Mouse (Mus musculus): ENCODE measurements around the gene Pcnx3.
A peak's percentile ranks its signal among the peaks of the same experiment; 100 is the strongest.

Pcnx3 gene

DNA sequence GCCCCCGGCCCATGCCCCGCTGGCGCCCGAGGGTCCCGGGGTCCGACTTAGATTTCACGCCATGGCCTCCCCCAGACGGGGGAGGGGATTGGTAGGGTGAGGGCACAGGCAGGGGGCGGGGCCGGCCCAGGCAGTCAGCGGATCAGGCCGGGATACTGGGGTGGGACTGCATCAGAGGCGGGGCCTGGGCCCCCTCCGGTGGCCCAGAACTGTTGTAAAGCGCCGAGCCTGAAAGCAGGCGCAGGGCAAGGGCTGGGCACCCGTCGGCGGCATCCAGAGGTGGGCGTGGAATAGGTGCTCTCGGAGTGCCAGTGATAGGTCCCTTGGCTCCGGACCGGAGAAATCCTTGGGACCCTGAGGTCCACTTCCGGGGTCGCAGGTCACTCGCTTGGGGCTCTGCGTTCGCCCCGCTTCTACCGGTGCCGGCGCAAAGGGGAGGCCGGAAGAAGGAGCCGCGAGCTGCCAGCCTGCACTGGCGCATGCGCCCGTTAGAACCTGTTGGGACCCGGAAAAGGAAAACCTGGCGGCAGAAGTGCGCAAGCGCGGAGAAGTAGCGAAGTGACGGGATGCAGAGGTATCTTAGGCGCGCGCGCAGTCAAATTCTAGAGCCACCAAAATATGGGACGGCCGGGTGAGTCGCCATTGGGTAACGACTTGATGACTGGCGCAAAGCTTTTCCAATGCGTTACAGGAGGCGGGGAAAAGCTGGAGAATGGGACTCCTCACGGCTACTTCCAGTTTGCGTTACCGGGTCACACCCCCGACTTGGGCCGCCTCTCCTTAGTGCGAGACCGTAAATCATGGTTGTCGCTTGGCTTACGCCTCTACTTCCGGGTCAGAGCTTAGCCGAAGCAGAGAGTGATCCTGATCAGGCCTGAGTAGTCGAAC, at the start of gene Pcnx3, which contains the start of gene Map3k11:
Pcnx3 (minus strand) TSS at position 709 of the 888 bp plus-strand sequence.
Map3k11 (plus strand) TSS at position 543 of the 888 bp plus-strand sequence.
- peak; percentile 97 for DNase-seq (ENCODE audit: low read depth)

DNA sequence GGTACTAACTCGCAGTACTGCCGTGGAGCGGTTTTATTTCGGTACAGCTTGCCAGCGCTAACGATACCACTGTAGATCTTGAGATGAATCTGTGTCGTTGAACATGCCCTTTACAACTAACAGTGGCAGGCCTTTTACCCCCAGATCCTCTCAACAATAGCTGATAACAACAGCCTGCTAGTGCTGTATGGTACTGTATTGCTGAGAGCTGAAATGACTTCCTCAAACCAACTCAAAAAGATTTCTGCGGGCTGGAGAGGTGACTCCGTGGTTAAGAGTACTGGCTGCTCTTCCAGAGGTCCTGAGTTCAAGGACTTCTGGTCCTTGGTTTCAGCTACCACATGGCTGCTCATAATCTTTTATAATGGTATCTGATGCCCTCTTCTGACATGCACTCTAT, 45.6 kb upstream of the Pcnx3 start:
- DNase-seq (ENCODE audit: low read depth), result no peak

DNA sequence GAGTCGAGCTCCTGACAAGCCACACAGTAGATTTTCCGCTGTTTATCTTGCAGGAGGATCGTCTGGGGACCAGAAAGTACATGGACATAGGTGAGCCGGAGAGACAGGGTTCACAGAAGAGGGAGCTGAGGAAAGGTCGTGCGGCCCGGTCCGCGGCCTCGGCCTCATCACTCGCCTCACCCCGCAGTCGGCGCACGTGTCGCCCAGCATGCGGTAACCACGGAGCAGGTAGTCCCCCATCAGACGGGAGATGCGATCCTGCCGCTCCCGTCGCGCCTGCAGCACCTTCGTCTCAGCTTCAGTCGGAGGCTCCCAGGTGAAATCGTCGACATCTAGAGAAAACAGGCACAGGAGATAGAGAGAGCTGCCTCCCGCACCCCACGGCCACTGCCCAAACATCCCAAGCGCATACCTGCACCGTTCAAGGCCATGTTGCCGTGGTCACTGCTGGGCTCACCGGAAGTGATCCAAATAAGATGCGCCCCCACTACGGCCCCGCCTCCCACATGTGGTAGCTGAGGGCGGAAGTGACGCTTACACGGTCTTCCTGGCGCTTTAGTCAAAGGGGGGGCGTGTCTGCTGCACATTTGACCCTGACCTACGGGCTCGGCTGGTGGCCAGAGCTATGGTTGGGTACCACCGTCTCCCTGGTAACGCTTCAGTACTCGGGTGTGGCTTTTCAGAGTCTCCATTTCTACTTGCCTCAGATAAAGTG, 42.7 kb upstream of the Pcnx3 start:
- peak; percentile 90 for DNase-seq (ENCODE audit: low read depth)

DNA sequence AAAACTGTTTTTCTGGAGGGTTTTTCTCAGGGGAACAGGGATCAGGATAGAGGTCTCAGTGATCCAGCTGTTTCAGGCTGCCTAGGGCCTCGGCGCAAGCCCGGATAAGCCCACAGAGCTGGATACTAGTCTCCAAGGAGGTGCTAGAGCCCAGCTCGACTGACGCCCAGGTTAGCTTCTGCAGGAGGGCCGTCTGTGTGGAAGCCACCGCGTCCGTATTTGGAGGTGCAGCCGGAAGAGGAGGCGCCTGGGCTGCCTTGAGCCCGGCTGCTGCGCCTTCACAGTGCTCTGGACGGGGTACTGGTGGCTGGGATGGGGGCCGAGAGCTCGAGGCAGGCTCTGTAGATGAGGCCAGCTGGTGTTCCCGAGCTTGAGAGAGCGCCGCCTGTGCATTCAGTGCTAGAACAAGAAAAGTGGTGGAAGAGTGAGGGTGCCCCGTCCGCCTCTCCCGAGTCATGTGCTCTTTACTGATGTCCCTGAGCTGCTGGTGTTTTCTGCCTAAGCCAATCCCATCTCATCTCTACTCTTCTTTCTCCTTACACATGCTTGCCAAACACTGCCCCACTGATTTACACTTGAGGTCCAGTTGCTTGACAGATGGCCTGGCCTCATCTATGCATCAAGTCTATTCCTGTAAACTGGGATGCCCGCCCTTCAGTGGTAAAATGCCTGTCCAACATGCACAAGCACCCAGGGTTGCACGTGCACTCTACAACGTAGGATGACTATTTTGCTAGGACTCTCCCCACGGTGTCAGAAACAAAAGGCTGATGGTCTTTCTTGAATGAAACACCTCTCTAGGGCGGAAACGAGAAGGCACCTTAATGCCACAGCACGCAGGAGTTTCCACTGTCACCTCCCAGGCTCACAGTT, 41.8 kb upstream of the Pcnx3 start:
- DNase-seq (ENCODE audit: low read depth), result no peak

DNA sequence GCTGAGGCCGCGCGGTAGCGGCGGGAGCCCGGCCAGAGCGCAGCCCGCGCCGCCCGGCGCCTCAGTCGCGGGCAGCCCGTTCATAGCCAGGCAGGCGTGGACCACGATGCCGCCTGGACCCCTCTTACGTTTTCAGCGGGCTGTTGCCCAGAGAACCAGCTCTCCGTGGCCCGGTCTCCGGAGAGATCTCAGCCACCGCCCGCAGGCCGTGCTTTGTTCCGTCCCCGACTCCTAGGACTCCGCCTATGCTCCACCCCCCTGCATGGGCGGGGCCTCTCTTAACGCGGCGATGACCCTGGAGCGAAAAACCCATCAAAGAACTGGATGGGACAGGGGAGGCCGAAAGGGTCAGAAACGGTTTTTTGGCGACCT, 40.7 kb upstream of the Pcnx3 start, which contains the start of gene Fam89b:
Fam89b (minus strand) TSS at position 210 of the 372 bp plus-strand sequence.
- peak; percentile 85 for DNase-seq (ENCODE audit: low read depth)

DNA sequence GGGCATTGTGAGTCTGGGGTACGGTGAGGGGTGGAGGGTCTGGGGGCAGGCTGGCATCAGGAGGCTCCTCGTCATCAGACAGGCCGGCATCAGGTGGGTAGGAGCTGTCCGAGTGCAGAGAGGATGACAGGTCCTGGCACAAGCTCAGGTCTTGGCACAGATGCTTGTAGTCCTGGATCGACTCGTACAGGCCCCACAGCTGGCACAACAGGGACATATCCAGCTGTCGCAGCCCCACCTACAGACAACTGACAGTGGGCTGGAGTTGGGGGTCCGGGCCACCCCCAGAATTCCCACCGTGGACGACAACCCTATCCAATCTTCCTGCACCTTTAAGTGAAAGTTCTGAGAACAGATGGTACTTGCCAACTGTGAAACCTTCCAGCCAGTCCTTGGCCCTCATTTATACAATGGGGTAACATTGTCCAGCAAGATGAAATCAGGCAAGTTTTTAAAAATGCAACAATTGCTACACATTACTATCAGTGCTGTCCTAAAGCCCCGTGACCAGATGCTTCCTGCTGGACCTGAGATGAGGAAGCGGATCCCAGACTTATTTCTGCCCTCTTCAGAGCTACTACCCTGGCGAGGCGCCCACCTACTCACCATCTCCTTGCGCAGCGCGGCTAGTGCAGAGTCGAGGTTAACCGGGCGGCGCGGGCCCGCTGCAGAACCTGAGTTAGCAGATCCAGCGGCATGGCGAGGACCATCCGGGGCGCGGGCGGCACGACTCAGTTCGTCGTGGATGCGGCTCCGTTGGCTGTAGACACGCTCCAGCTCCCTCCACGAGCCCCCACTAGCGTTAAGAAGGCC, 40.1 kb upstream of the Pcnx3 start:
- DNase-seq (ENCODE audit: low read depth), result no peak

DNA sequence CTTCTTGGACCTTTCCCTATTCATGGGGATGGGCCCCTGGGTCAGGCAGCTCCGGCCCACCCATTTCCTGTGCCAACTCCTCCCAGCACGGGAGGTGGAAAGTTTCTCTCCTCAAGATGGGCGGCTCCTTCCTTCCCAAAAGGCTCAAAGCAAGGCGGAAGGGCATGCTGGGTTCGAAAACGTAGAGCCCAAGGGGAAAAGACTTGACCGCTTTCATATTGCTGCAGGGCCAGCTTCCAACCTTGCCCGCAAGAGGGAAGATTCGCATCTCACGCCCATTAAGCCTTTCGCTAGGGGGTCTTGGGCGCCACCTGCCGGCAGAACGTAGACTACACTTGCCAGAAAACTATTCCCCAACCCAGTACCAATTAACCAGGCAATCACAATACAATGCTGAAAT, 39.0 kb upstream of the Pcnx3 start:
- peak; percentile 81 for DNase-seq (ENCODE audit: low read depth)

DNA sequence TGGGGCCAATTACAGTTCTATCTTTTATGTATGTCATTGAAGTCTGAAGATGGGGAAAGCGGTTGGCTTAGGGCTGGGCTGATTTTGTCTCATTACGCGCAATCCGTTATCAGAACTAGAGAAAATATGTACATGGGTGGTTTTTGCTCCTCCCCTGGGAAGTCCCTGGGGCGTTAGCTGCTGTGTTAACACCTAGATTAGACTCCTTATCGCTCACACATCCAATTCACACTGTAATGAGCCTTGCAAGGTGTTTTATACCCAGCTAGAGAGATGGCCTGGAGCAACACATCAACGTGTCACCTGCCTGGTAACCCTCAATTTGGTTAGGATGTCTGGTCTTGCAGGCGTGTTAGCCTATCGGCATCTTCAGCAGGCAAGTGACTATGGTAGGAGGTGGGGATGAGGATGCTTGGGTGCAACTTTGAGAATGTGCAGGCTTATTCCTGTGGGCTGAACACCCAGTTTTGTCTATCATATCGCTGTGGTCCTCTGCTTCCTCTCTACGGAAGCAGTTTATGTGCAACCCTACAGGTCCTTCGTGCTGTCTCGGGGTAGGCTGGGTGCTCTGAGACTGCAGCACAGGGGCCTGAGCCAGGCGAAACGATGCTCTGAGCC, 38.4 kb upstream of the Pcnx3 start:
- DNase-seq (ENCODE audit: low read depth), result no peak

DNA sequence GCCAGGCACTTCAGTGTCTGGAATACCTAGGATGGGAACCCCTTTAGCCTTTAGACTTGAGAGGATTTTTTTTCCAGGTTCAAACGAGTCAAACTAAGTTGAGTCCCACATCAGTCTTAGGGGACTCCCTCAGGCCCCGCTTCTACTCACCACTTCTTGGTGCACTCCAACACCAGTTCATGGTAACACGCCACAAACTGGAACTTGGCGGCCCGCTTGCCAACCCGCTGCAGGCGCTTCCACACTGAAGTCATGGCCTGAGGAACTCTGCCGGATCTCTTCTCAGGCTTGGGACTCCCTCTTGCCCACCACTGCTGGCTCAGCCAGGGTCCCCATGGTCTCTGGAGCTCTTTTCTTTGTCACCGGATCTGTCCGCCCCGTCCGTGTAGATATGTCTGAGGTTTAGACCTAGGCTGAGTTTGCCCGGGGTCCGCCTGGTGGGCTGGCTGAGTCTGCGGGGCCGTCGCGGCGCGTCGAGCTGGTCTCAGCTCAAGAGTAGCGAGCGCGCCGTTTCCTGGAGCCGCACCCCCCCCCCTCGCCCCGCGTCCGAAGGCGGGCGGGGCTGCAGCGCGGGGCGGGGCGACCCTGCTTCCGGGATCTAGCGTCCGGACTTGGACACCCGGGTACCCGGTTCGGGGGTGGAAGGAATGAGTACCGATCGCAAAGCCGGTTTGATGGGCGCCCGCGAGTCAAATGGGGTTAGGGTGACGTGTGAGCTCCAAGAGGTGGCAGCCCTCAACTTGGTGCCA, 37.2 kb upstream of the Pcnx3 start, which contains the start of gene Ehbp1l1:
Ehbp1l1 (minus strand) TSS at position 551 of the 749 bp plus-strand sequence.
- DNase-seq (ENCODE audit: low read depth), result peak; percentile 63

DNA sequence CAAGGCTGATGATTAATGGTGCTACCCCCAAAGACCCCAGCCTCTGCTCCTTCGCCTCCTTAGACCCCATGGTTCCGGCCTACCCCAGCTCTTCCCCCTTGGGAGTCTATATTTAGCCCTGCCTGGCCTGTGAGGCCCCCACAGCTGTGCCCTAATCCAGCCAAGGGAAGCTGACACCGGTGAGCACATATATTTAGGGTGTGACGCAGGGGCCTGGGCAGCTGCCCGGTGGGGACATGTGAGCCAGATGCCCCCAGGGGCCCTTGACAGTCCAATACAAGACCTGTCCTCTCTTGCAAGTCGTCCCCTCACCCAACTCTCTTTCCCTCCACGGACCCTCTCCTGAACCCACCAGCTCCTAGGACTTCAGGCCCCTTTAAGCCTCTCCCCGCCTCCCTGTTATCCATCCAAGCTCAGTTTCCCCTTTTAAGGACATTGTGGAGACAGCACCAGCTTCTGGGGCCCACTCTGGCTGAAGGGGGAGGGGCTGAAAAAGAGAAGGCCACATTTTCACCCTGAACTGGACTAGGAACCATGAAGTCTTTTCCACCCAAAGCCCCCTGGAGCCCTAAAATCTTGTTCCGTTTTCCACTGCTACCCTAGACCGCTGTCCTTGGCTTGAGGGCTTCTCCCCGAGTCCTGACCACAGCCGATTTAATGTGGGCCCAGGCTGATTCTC, 36.5 kb upstream of the Pcnx3 start:
- no peak for DNase-seq (ENCODE audit: low read depth)

DNA sequence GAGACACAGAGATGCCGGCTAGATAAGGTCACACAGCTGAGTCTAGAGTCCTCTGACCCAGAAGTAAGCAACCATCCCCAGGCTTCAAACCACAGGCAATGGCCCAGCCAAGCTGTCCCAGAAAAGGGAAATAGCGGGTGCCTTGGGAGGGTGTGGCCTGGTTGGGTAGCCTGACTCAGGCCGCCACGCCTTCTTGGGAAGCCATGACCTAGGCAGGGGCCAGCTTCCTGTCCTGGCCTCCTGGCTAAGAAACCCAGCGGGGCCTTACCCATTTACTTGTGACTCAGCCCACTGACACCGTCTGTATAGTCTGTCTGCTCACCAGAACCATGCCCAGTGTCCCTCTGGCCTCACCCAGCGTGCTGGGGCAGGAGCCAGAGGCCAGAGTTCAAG, 35.8 kb upstream of the Pcnx3 start:
- DNase-seq (ENCODE audit: low read depth), result peak; percentile 86

DNA sequence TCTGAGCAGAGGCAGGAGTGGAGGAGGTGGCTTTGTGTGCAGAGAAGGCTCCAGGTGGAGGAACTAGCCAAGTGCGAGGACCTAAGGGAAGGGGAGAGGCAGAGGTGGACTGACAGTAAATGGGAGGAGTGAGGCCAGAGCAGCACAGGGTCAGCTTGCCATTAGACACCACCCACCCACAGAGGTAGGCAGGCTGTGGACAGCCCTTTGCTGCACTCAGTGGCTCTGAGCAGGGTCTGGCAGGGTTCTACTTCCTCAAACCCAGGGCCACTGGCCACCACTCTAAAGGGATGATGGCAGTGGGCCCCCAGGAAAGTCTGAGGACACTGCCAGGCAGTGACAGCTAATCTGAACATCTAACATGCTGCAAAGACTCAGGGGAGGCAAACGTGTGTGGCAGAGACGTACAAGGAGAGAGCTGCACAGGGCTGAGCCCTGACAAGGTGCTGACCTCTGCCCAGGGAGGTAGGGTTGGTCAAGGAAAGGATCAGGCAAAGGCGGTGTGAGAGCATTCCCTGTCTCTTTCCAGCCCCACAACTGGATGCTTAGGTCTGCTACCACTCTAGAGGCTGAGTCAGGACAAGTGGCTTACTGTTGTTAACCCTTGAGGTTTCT, 35.3 kb upstream of the Pcnx3 start:
- no peak for DNase-seq (ENCODE audit: low read depth)

DNA sequence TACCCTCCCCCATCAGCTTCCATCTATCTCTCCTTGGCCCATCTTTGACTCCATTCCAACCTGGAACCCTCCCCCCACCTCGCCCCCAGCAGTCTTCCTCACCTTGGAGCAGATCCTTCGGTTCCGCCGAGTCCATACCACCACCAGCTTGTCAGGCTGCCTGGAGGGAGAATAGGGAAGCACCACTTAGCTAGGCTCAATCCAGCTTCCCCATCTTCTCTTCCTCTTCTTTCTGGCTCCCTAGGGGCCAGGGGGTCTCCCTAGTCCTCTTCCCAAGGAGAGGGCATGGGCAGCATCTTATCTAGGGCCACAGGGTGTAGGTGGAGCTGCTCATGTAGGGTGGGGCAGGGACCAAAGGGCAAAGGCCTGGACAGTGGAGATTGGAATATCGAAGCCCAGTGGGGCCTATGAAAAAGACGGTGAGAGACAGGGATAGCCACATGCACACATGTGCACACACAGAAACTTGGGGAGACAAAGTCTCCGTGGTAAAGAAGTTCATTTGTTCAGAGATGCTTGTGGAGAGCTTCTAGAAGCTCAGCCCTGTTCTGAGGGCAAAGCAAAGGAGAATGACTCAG, 34.2 kb upstream of the Pcnx3 start:
- no peak for DNase-seq (ENCODE audit: low read depth)

DNA sequence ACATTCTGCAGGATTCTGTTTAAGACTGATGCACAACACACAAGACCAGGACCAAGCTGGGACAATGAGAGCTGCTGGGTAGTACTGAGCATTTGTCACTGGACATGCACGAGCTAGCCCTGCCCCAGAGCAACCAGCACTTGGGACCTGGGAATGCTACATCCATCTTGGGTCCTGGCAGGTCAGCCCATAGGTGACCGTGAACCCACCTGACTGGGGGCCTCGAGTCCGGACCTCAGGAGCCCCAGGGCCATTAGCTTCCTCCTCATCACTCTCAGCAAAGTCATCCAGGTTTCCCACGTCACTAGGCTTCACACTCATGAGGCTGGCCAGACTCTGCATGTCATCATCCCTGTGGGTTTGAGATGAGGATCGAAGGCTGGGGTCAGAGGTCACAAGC, 32.5 kb upstream of the Pcnx3 start:
- no peak for DNase-seq (ENCODE audit: low read depth)

DNA sequence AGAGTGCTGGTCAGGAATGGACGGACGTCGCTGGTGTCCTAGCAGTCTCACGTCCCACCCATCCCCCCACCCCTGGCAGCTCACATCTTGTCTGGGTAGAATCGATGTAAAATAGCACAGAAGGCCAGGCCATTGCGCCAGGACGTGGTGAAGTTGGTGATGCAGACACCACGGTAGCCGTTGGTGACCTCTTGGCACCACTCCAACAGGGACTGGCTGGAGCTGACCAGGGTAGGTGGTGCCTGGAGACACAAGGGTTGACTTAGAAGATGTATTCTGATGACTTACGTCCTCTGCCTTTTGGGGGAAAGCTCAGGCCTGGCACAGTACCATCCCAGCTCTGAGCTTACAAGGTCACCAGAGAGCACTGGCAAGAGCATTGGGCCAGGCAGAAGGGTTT, 28.2 kb upstream of the Pcnx3 start:
- DNase-seq (ENCODE audit: low read depth), result no peak

DNA sequence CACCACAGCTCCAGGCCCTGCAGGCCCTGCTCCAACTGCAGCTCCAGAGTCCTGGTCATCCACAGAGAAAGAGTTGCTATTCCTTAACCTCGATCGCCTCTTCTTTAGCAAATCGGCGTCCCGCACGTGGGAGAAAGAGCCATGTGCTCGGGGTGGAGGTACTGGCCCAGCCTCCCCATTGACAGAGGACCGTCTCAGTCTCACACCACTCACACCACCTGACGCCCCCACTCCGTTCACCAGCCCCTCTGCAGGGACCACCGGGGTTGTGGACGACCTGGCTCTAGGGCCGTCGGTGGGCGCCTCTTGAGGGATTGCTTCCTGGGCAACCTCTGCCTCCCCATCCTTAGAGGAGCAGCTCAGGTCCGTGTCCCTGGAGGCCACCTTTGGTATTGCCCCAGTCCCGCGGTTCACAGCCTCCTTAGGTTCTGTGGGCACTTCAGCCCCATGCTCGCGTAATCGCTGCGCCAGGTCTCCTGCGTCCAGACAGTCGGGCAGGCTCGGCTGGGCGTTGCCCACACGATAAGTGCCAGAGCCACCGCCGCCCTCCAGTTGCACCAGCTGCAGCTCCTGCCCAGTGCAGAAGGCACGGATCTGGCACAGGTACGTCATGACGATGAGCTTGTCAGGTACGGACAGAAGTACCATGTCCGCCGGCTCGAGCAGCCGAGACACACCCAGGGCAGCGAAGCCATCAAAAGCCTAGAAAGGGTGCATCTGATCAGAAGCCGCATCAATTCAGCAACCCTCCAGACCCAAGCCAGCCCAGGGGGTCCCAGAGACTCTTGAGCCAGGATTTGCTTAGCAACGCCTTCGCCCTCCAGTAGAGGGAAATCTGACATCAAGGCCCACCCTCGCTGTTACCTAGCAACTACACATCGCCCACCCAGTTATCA, 27.3 kb upstream of the Pcnx3 start:
- no peak for DNase-seq (ENCODE audit: low read depth)

DNA sequence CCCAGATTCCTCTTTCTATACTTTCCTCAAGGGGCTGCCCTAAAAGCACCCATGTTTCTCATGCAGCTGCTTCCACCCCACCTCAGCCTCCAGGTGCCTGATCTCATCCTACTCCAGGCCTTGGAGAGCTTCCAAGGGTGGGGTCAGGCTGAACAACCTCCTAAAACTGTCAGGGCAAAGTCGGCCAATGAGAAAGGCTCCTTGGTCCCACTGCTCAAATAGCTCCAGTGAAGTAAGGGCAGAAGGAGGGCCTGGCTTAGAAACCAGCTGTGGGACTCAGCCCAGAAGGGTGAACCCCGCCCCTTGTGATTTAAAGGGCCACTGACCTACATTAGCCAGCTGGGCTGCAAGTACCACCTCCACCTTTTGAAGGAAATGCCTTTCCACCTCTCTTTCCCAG, 25.0 kb upstream of the Pcnx3 start:
- DNase-seq (ENCODE audit: low read depth), result no peak

DNA sequence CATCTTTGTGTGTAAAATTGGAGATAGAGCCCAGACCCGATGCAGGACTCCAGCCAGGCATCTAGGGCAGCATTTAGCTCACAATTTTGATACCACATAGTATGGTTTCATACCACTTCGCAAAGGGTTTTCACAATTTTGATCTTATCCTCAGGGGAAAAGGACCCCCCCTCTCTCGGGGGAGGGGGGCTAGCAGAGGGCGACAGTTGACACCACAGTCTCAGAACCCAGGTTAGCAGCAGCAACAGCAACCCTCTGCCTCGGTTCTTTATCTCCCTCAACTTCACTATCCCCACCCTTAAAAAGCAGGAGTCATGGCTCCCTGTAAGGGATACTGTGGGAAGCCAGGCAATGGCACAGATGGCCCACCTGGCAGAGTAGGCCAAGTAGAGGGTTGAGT, 24.5 kb upstream of the Pcnx3 start:
- no peak for DNase-seq (ENCODE audit: low read depth)

Measured in c-Kit-positive CD71-negative TER-119-negative erythroid progenitor cells, embryonic 14.5 days (primary cell).